Mouse (Mus musculus): ENCODE measurements around the gene Tenm4. TPM values are rescaled to one million over a fixed set of nuclear protein-coding genes. Genes with fewer than 3 reads are reported as not detected.

Tenm4 gene
- polyA plus RNA-seq, 1 experiment from 2014 or later = 42.7 TPM

- Histone ChIP-seq H3K4me3 (replicated peaks) (no peak overlapping the region), H3K4me2 (no peak overlapping the region), H3K4me1 (no peaks in the 10 kb centered on the region), H3K36me3 (no peaks in the 10 kb centered on the region), H3K9ac (no peak overlapping the region), H3K27ac (no peak overlapping the region), H3K27me3 (no peaks in the 10 kb centered on the region), H3K9me3 (replicated peaks) (no peaks in the 10 kb centered on the region)
- WGBS = 76% methylated on average over 1 of the region's 1 CpGs
- no peak for ATAC-seq (replicated peaks; ENCODE audit: low FRiP score)
Observed at GRCm38 (mm10) chr7:96222569-96222968, 51.5 kb downstream of the Tenm4 start.

DNA sequence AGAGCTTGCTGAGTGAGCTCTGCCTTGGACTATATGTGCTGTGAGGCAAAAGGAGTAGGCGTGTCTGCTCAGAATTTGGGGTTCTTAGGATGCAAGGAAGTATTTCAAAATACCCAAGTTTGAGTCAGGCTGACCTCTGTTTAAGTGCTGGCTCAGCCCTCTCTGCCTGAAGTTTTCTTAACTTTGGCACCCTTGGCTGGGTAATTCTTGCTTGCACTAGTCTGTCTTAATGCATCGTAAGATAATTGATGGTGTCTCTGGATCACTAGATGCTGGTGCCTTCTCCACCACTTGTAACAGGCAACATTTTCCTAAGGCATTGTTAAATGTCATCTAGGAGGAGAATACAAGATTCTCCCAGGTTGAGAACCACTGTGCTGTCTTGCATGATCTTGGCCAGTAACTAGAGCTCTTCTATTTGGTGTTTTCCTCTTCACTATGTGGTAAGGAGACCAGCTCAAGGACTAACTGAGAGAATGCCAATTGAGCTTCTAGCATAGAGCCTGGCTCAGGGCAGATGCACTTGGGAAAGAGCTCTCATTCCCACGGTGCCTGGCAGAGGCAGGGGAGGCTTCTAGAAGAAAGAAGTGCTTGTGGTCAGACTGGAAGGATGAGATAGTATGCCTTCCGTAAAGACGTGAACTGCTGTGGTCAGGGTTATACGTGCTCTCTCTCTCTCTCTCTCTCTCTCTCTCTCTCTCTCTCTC is 57.7 kb downstream of the Tenm4 start:
- H3K4me3 ChIP-seq (replicated peaks) = no peak overlapping the region
- H3K9ac ChIP-seq = no peak overlapping the region
- no peaks in the 10 kb centered on the region for H3K36me3 ChIP-seq
- ATAC-seq (replicated peaks; ENCODE audit: low FRiP score) = no peak
- H3K27ac ChIP-seq = no peak overlapping the region
- H3K27me3 ChIP-seq = no peaks in the 10 kb centered on the region
- 81% methylated on average over 6 of the region's 6 CpGs for WGBS
- H3K9me3 ChIP-seq (replicated peaks) = no peaks in the 10 kb centered on the region
- peaks cover 21% of the 10 kb centered on the region for H3K4me1 ChIP-seq
- H3K4me2 ChIP-seq = no peak overlapping the region

DNA sequence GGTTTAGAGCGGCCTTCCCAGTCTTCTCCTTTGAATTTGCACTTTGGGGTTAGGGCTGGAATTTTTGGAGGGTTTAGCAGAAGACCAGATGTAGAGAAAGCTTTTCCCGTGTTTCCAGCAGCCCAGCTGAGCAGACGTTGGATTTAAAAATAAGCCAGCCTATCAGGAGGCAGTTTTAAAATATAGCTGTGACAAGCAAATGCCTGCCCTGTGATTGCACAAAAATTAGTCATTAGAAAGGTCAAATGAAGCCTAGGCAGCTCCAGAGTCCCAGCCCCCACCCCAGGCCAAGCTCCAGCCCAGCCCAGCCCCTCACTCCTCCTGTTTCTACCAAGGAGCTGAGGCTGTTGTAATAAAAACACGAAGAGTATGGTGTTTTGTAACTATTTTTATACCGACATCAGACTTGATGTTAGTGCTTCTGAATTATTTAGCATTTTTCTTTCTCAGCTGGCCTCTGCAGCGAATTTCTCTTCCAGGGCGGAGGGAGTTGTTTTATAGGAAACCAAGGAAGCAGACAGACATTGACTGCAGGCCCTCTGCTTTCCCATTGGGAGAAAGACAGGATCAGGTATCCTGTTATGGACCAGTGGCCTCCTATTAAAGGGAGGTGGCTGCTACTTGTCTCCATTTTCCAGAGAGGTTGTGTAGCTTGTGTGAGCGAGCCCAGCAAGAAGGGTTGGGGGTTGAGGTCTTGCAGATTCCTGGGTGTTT is 59.1 kb downstream of the Tenm4 start:
- H3K4me3 ChIP-seq (replicated peaks) = no peak overlapping the region
- no peaks in the 10 kb centered on the region for H3K36me3 ChIP-seq
- H3K27me3 ChIP-seq = no peaks in the 10 kb centered on the region
- peak overlapping the region; percentile 74 for H3K27ac ChIP-seq
- peak; percentile 74 for ATAC-seq (replicated peaks; ENCODE audit: low FRiP score)
- H3K4me2 ChIP-seq = peak overlapping the region; percentile 35
- 42% methylated on average over 8 of the region's 8 CpGs for WGBS
- H3K9me3 ChIP-seq (replicated peaks) = no peaks in the 10 kb centered on the region
- no peak overlapping the region for H3K9ac ChIP-seq
- peaks cover 21% of the 10 kb centered on the region for H3K4me1 ChIP-seq

DNA sequence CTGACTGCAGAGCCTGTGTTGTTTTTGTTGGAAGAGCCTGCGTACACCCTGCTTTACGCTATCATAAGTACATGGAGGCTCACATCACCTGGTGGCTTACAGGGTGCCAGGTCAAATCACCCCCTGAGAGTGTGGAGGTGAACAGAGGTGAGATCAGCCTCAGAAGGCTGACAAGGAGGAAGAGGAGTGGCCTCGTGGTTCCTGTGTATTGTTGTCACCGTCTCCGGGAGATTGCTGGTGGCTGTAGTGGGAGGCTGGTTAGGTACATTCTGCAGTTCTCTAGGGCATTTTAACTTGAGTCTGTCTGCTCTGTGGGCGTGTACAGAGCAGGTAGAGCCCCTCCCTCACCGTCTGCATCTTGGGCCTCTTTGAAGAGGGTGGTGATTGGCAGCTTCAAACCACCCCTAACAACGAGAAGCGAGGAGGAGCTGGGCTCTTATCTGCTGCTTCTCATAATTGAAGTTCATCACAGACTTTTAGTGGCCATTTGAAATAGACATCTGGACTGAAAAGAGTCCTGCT is 59.7 kb downstream of the Tenm4 start:
- no peaks in the 10 kb centered on the region for H3K36me3 ChIP-seq
- peak overlapping the region; percentile 74 for H3K27ac ChIP-seq
- H3K9me3 ChIP-seq (replicated peaks) = no peaks in the 10 kb centered on the region
- H3K9ac ChIP-seq = no peak overlapping the region
- WGBS = 24% methylated on average over 9 of the region's 9 CpGs
- H3K4me1 ChIP-seq = peaks cover 21% of the 10 kb centered on the region
- ATAC-seq (replicated peaks; ENCODE audit: low FRiP score) = peak; percentile 50
- H3K4me2 ChIP-seq = peak overlapping the region; percentile 35
- H3K27me3 ChIP-seq = no peaks in the 10 kb centered on the region
- no peak overlapping the region for H3K4me3 ChIP-seq (replicated peaks)

DNA sequence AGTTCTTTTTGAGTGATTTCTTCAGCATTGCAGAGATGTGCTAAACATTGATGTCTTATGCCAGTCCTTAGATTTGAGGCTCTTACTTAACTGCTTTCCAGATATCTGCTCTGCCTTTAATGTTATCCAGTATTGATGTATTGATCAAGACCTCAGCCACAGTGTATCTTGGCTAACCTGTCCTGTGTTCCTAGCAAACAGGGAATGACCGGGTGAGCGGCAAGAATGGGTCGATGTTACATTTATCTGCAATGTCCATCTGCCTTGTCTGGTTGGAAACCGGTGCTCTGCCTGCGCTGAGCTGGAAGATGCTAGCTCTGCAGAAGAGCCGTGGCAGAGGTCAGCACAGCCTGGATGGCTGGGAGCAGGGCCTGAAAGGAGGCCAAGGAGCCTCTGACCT is 64.8 kb downstream of the Tenm4 start:
- no peaks in the 10 kb centered on the region for H3K27me3 ChIP-seq
- peaks cover 5% of the 10 kb centered on the region for H3K4me1 ChIP-seq
- H3K27ac ChIP-seq = no peak overlapping the region
- H3K9me3 ChIP-seq (replicated peaks) = no peaks in the 10 kb centered on the region
- no peak overlapping the region for H3K4me3 ChIP-seq (replicated peaks)
- WGBS = 75% methylated on average over 6 of the region's 6 CpGs
- no peak for ATAC-seq (replicated peaks; ENCODE audit: low FRiP score)
- H3K36me3 ChIP-seq = no peaks in the 10 kb centered on the region
- H3K9ac ChIP-seq = no peak overlapping the region
- H3K4me2 ChIP-seq = no peak overlapping the region

GRCm38 (mm10) chr7:96240661-96241060 is 69.6 kb downstream of the Tenm4 start:
- no peak overlapping the region for H3K4me2 ChIP-seq
- 61% methylated on average over 2 of the region's 2 CpGs for WGBS

DNA sequence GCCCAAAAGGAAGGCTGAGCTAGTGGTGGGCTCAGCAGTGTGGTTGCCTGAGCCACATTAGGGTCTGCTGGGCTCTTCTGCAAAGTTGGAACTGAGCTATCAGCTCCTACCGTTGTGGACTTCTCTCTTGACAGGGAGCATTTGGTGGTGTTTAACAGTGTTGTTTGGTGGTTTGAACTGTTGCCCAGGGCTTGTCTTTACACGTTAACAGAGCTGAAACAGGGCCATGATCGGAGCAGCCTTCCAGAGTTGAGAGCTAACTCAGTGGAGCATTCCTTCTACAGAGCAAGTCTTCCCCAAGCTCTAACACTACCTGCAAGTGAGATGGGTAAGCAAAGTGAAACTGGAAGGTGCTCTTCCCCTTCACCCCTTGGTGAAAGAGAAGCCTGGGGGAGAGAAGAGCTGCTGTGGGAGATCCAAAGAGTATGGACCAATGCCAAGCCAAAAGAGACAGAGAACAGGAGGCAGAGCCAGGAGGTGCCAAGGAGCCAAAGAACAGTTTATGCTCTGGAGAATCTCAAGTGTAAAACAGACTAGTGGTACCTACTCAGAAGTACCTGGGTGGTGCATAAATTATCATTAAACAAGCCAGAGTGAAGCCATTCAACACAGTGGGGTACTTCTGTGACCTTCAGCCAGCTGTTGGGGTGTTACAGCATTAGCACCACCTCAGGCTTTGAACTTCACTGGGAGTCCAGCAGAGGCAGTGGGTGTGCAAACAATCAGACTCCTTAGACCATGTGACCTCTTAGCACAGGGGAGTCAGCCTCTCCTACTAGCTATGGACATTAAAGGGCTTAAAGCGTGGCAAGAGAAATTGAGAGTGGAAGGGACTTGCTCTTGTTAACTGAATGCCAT is 71.5 kb downstream of the Tenm4 start:
- Histone ChIP-seq H3K36me3 (peaks cover 2% of the 10 kb centered on the region; the same call in 1 of the 2 replicates), H3K27ac (no peak overlapping the region), H3K9ac (no peak overlapping the region), H3K9me3 (replicated peaks) (no peaks in the 10 kb centered on the region), H3K27me3 (no peaks in the 10 kb centered on the region), H3K4me2 (no peak overlapping the region), H3K4me1 (0 out of 2 replicates have a peak, but pooled peaks cover 4% of the 10 kb centered on the region), H3K4me3 (replicated peaks) (no peak overlapping the region)
- no peak for ATAC-seq (replicated peaks; ENCODE audit: low FRiP score)
- 62% methylated on average over 4 of the region's 4 CpGs for WGBS

More at GRCm38 (mm10) chr7:96240661-96241060, 69.6 kb downstream of the Tenm4 start:
- H3K27me3 ChIP-seq = no peaks in the 10 kb centered on the region
- H3K27ac ChIP-seq = no peak overlapping the region
- 0 out of 2 replicates have a peak, but pooled peaks cover 4% of the 10 kb centered on the region for H3K4me1 ChIP-seq
- no peak for ATAC-seq (replicated peaks; ENCODE audit: low FRiP score)
- H3K9ac ChIP-seq = no peak overlapping the region
- H3K9me3 ChIP-seq (replicated peaks) = no peaks in the 10 kb centered on the region
- no peak overlapping the region for H3K4me3 ChIP-seq (replicated peaks)
- peaks cover 2% of the 10 kb centered on the region; the same call in 1 of the 2 replicates for H3K36me3 ChIP-seq

DNA sequence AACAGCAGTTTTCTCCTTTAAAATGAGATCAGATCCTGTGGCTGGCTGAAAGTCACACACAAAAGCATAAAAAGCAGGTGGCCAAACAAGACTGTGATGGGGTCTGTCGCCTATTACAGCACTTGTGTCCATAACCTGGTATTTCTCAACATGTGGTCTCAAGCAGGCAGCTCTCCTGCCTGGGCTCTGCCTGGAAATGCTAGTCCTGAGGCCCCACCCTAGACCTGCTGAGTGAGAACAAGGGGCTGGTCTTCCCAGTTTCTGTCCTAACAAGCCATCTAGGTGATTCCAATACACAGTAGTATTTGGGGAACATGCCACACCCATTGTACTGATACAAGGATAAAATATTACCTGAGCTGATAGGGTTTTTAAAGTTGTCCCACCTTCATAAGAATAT is 73.8 kb downstream of the Tenm4 start:
- Histone ChIP-seq H3K4me3 (replicated peaks) (no peak overlapping the region), H3K27ac (no peak overlapping the region), H3K36me3 (peaks cover 7% of the 10 kb centered on the region), H3K4me1 (0 out of 2 replicates have a peak, but pooled peaks cover 4% of the 10 kb centered on the region), H3K4me2 (no peak overlapping the region), H3K27me3 (no peaks in the 10 kb centered on the region), H3K9me3 (replicated peaks) (peaks cover 3% of the 10 kb centered on the region; the same call in 1 of the 2 replicates), H3K9ac (no peak overlapping the region)
- 97% methylated on average over 1 of the region's 1 CpGs for WGBS
- no peak for ATAC-seq (replicated peaks; ENCODE audit: low FRiP score)

DNA sequence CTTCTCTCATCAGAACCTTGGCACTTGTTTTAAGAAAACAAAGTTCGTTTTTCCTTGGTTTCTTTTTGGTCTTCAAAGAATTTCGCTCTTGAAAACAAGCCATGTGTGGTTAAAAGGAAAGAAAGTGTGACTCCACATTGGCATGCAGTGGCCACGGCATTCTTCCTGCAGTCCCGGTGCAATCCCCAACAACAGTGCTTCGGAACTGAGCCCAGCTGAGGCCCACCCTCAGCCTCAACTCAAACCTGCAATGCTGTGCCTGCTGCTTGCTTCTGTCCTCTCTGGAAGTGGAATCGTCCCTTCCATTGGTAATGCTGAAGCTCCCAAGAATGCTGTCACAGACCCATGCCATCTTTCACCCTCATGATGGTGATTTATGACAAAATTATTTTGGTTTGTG is 88.6 kb downstream of the Tenm4 start:
- no peaks in the 10 kb centered on the region for H3K36me3 ChIP-seq
- no peaks in the 10 kb centered on the region for H3K27me3 ChIP-seq
- no peak overlapping the region for H3K27ac ChIP-seq
- H3K9ac ChIP-seq = no peak overlapping the region
- H3K9me3 ChIP-seq (replicated peaks) = no peaks in the 10 kb centered on the region
- 0 out of 2 replicates have a peak, but pooled peaks cover 3% of the 10 kb centered on the region for H3K4me1 ChIP-seq
- H3K4me3 ChIP-seq (replicated peaks) = no peak overlapping the region
- 80% methylated on average over 6 of the region's 6 CpGs for WGBS
- no peak overlapping the region for H3K4me2 ChIP-seq
- no peak for ATAC-seq (replicated peaks; ENCODE audit: low FRiP score)

GRCm38 (mm10) chr7:96262182-96262581 is 91.1 kb downstream of the Tenm4 start:
- Histone ChIP-seq H3K4me1 (peaks cover 3% of the 10 kb centered on the region; the same call in 1 of the 2 replicates), H3K27me3 (no peaks in the 10 kb centered on the region), H3K27ac (no peak overlapping the region), H3K9me3 (replicated peaks) (no peaks in the 10 kb centered on the region), H3K4me2 (no peak overlapping the region), H3K9ac (no peak overlapping the region), H3K36me3 (no peaks in the 10 kb centered on the region), H3K4me3 (replicated peaks) (no peak overlapping the region)
- peak; percentile 60; the same call in 1 of the 2 replicates for ATAC-seq (replicated peaks; ENCODE audit: low FRiP score)

DNA sequence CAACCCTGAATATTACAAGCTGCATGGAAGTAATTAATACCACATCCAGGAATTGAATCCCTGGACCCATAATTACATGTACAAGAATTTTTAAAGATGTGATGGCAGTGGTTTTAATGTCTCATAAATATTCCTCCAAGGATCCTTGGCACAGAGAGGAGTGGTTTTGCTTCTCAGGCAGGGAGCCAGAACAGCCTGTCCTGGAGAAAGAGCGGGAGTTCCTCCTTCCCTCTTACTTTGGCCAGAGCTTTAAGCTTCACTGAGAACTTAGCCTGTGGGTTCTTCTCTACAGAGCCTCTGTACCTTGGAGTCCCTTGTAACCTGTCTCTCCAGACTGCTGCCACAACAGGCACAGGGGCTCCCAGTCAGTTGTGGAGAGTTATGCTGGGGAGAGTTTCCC is 94.9 kb downstream of the Tenm4 start:
- Histone ChIP-seq H3K36me3 (no peaks in the 10 kb centered on the region), H3K27ac (no peak overlapping the region; the same call in 1 of the 2 replicates), H3K4me1 (peaks cover 3% of the 10 kb centered on the region; the same call in 1 of the 2 replicates), H3K4me2 (no peak overlapping the region), H3K27me3 (no peaks in the 10 kb centered on the region), H3K4me3 (replicated peaks) (no peak overlapping the region), H3K9me3 (replicated peaks) (no peaks in the 10 kb centered on the region), H3K9ac (no peak overlapping the region)
- no peak for ATAC-seq (replicated peaks; ENCODE audit: low FRiP score)
- 71% methylated on average over 1 of the region's 1 CpGs for WGBS
